Mouse (Mus musculus): ENCODE measurements at regions not wholly inside any gene's neighbourhood (a gene's known extent, or its start where the extent isn't known, plus 50 kb on each side); places are given as distances from the start of the nearest gene placed in this dataset.

GRCm38 (mm10) chr1:88575917-88576669 is 66.2 kb upstream of the Glrp1 start:
- DNase-seq = peak; percentile 41

GRCm38 (mm10) chr1:88575291-88575690 is 65.4 kb upstream of the Glrp1 start:
- no peak for DNase-seq

GRCm38 (mm10) chr1:88572161-88572560 is 62.3 kb upstream of the Glrp1 start:
- DNase-seq = no peak

- DNase-seq = no peak
These were observed 58.7 kb upstream of the Glrp1 start for GRCm38 (mm10) chr1:88568447-88569053.

- no peak for DNase-seq
These were observed 57.3 kb upstream of the Glrp1 start for GRCm38 (mm10) chr1:88567198-88567597.

- DNase-seq = no peak
These were observed 56.6 kb upstream of the Glrp1 start for GRCm38 (mm10) chr1:88566426-88566825.

GRCm38 (mm10) chr1:88564825-88565224 is 55.0 kb upstream of the Glrp1 start:
- DNase-seq = no peak

GRCm38 (mm10) chr1:88562361-88562760 is 52.5 kb upstream of the Glrp1 start:
- peak; percentile 94 for DNase-seq

- DNase-seq = no peak
These were observed 50.9 kb upstream of the Glrp1 start for GRCm38 (mm10) chr1:88560771-88561170.
